Mouse (Mus musculus) E14TG2a.4 (cell line): ENCODE results near the gene Myo1a.

Experiments
- H3K27me3 ChIP-seq: 2 replicates; pipeline ENCODE4 v1.6.1; 2014; ENCODE audit warnings: low read length, control low read depth; ENCODE audit not compliant: insufficient read depth
- H3K36me3 ChIP-seq: 2 replicates; pipeline ENCODE4 v1.6.1; 2014; ENCODE audit warnings: low read length, control low read depth; ENCODE audit not compliant: insufficient read depth
- H3K4me1 ChIP-seq: replicated peaks from 2 replicates; pipeline ENCODE4 v1.6.1; 2014; ENCODE audit warnings: low read depth, low read length, control low read depth
- H3K4me3 ChIP-seq: replicated peaks from 2 replicates; pipeline ENCODE4 v1.5.1; 2014; ENCODE audit warnings: mild to moderate bottlenecking, low read length
- H3K9me3 ChIP-seq: 2 replicates; pipeline ENCODE4 v1.6.1; 2014; ENCODE audit warnings: low read length, control low read depth
- CTCF ChIP-seq: conservative IDR thresholded peaks from 2 replicates; pipeline ENCODE4 v1.5.1; 2014; ENCODE audit warnings: low read length
- NANOG ChIP-seq: IDR thresholded peaks from 2 replicates; pipeline ENCODE4 v1.6.1; 2014; ENCODE audit warnings: borderline replicate concordance, low read length, mixed read lengths
- POU5F1 ChIP-seq: IDR thresholded peaks from 2 replicates; pipeline ENCODE4 v1.6.1; 2014; ENCODE audit warnings: low read length, borderline replicate concordance

The Myo1a gene

GRCm38 (mm10) chr10:127707721-127708120 lies 2.8 kb downstream of the Myo1a start:
- Histone ChIP-seq H3K4me1 (peaks cover 55% of the 10 kb centered on the region), H3K27me3 (peaks cover 12% of the 10 kb centered on the region), H3K9me3 (no peaks in the 10 kb centered on the region), H3K36me3 (no peaks in the 10 kb centered on the region), H3K4me3 (no peak overlapping the region)
- TF ChIP-seq NANOG (no peak), CTCF (no peak), POU5F1 (no peak)

GRCm38 (mm10) chr10:127708850-127709370 lies 3.9 kb downstream of the Myo1a start:
- Histone ChIP-seq H3K9me3 (no peaks in the 10 kb centered on the region), H3K4me1 (peaks cover 57% of the 10 kb centered on the region), H3K36me3 (no peaks in the 10 kb centered on the region), H3K4me3 (no peak overlapping the region), H3K27me3 (peaks cover 13% of the 10 kb centered on the region)
- no peak for TF ChIP-seq NANOG

GRCm38 (mm10) chr10:127710331-127710730 lies 5.4 kb downstream of the Myo1a start:
- Histone ChIP-seq H3K36me3 (no peaks in the 10 kb centered on the region), H3K9me3 (no peaks in the 10 kb centered on the region), H3K4me3 (no peak overlapping the region), H3K4me1 (peaks cover 55% of the 10 kb centered on the region), H3K27me3 (peaks cover 27% of the 10 kb centered on the region)
- TF ChIP-seq POU5F1 (no peak), CTCF (no peak), NANOG (no peak)

- peaks cover 61% of the 10 kb centered on the region for H3K4me1 ChIP-seq
- H3K9me3 ChIP-seq = no peaks in the 10 kb centered on the region
- H3K27me3 ChIP-seq = peaks cover 25% of the 10 kb centered on the region
- no peaks in the 10 kb centered on the region for H3K36me3 ChIP-seq
- H3K4me3 ChIP-seq = no peak overlapping the region
- TF ChIP-seq NANOG = no peak
- TF ChIP-seq POU5F1 = no peak
- TF ChIP-seq CTCF = no peak
Measured at GRCm38 (mm10) chr10:127712736-127713135, 7.8 kb downstream of the Myo1a start.

- TF ChIP-seq CTCF (no peak), NANOG (no peak), POU5F1 (no peak)
- Histone ChIP-seq H3K4me1 (peaks cover 63% of the 10 kb centered on the region), H3K36me3 (no peaks in the 10 kb centered on the region), H3K9me3 (no peaks in the 10 kb centered on the region), H3K4me3 (peak overlapping the region; percentile 47), H3K27me3 (peaks cover 39% of the 10 kb centered on the region)
Measured at GRCm38 (mm10) chr10:127721671-127722418, 16.9 kb downstream of the Myo1a start.

GRCm38 (mm10) chr10:127724178-127724577 lies 19.2 kb downstream of the Myo1a start, which contains the start of gene Tac2:
TSS of gene Tac2 (plus strand) at chr10:127724478.
- no peaks in the 10 kb centered on the region for H3K9me3 ChIP-seq
- TF ChIP-seq NANOG (no peak), CTCF (no peak), POU5F1 (no peak)
- no peaks in the 10 kb centered on the region for H3K36me3 ChIP-seq
- H3K27me3 ChIP-seq = peaks cover 50% of the 10 kb centered on the region
- H3K4me1 ChIP-seq = peaks cover 60% of the 10 kb centered on the region
- H3K4me3 ChIP-seq = no peak within 1 kb of the TSS

- TF ChIP-seq NANOG = no peak
- no peak for TF ChIP-seq POU5F1
- Histone ChIP-seq H3K9me3 (no peaks in the 10 kb centered on the region), H3K4me1 (peaks cover 50% of the 10 kb centered on the region), H3K4me3 (no peak overlapping the region), H3K27me3 (peaks cover 43% of the 10 kb centered on the region), H3K36me3 (no peaks in the 10 kb centered on the region)
Measured at GRCm38 (mm10) chr10:127725136-127725535, 20.2 kb downstream of the Myo1a start.

GRCm38 (mm10) chr10:127728437-127728836 lies 23.5 kb downstream of the Myo1a start:
- Histone ChIP-seq H3K9me3 (no peaks in the 10 kb centered on the region), H3K4me3 (0 out of 2 replicates have a peak overlapping the region, but pooled peaks have one; percentile 6), H3K27me3 (peaks cover 33% of the 10 kb centered on the region), H3K4me1 (peaks cover 34% of the 10 kb centered on the region), H3K36me3 (no peaks in the 10 kb centered on the region)
- TF ChIP-seq POU5F1 (no peak), CTCF (no peak), NANOG (no peak)
